Mouse (Mus musculus): ENCODE measurements at regions not wholly inside any gene's neighbourhood (a gene's known extent, or its start where the extent isn't known, plus 50 kb on each side); places are given as distances from the start of the nearest gene placed in this dataset.
"Not testable (repeated sequence)": the region's sequence is repeated elsewhere in the genome, so short reads cannot be mapped to it uniquely, and the experiment has no call there.

GRCm38 (mm10) chr5:3193592-3193991, 147.7 kb upstream of the Cdk6 start:
- not testable (repeated sequence) for TF ChIP-seq MAFK (IDR thresholded peaks at IDR 0.05; ENCODE audit: insufficient read depth, low read depth, low read length); HCFC1 (IDR thresholded peaks at IDR 0.05; ENCODE audit: borderline replicate concordance, insufficient read depth, low read length); CHD2 (IDR thresholded peaks at IDR 0.05; ENCODE audit: low read depth, low read length)
